Mouse (Mus musculus): ENCODE results near the gene Lect2.

The Lect2 gene

DNA sequence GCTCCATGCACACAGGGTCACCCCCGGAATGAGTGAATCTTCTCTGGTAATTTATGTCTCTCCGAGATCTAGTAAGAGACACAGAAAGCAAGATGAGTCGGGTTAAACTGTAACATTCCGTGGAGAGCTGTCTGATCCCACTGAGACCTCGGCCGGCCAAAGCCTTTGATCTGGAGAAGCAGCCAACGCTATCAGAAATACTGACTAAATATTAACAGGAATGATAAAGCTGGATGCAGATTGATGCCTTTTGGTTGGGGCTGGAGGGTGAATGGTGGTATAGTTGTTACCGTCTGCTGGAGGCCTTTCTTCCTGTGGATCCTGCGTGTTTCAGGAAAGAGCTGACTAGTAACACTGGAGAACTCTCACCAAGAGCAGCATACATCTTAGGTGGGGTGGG, at the start of gene Lect2:
Gene Lect2 (minus strand): TSS at position 102 of the 400 bp plus-strand sequence.
- DNase-seq (ENCODE audit: low spot score), result no peak

DNA sequence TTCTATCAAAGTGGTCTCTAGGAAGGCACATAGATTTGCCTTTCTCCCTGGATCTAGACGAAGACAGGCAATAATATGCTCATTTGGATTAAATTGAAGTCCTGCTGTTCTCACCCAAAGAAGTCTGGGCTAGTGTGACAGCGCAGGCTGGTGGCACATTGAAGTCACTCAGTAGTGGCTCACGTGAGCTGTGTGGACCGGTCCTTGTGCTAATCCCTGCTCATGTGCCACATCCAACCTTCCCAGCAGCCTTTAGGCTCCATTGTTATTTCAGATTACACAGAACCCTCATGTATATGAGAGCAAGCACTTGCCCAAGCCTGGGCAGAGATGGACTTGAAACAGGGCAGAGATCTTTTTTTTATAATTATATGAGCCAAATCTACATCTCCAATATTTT, 49.0 kb upstream of the Lect2 start:
- DNase-seq (ENCODE audit: low spot score), result no peak

DNA sequence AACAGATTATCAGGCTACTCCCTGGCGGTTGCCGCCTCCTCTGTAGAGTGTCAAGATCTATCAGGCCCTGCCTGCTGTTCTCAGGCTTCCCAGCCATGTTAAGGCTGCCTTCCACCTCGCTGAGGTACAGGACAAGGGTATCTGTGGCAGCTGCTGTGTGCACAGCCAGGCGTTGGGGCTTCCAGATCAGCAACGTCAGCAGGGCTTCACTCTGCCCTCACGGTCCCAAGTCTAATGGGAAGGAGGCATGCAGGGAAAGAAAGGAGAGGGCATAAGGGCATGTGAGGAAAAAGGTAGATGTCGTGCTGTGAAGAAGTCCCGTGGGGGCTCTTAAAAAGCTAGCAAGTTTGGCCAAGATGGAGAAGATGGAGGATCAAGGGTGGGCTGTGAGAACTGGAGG, 46.9 kb upstream of the Lect2 start:
- DNase-seq (ENCODE audit: low spot score), result no peak

DNA sequence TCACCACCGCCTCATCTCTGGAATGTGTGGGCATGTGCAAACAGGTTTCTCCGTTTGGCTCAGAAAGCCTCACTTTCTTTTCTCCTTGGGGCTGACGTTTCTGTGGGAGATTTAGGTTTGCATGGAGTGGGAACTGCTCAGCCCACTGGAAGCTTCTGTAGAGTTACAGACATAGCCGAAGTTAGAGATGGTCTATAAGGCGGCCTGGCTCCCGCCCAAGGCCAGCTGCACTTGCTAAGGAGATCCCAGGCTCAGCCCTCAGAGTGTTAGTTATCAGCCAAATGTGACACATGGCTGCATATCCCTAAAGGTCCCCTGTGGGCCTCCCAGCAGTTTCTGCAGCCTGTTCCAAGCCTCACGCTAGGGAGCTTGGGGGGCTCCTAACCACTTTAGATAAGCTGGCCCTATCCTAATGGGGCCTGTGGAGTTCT, 45.7 kb upstream of the Lect2 start:
- DNase-seq (ENCODE audit: low spot score), result no peak

DNA sequence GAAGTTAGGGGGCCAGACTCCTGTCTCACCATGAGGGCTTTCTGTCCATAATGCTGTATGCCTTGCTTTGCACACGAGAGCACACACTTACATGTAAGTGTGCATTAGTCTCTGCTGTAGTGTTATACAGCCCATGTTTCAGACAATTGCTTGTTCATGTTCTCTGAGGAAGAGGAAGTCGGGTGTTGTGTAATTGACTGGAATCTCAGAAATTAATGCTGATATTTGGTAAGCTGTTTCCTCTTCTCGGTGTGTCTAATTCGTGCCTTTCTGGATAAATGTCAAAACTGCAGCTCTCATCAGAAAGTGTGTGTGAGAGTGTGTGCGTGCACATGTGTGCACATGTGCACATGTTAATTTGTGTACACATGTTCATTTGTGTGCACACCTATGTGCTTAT, 44.9 kb upstream of the Lect2 start:
- DNase-seq (ENCODE audit: low spot score), result no peak

DNA sequence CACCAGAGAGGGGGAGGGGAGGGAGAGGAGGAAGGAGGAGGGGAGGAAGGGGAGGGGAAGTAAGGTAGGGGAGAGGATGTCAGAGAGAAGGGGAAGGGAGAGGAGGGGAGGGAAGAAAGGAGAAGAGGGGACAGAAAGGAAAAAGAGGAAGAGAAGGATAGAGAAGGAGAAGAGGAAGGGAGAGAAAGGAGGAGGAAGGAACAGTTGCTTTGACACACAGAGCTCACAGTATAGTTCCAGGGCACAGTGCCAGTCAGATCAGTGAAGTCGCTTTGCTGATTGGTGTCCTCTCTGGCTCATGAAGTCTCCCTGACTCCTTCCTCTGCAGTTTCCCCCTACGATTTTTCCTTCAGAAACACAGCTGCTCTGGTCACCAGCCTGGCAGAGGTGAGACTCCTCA, 43.6 kb upstream of the Lect2 start:
- DNase-seq (ENCODE audit: low spot score), result no peak

DNA sequence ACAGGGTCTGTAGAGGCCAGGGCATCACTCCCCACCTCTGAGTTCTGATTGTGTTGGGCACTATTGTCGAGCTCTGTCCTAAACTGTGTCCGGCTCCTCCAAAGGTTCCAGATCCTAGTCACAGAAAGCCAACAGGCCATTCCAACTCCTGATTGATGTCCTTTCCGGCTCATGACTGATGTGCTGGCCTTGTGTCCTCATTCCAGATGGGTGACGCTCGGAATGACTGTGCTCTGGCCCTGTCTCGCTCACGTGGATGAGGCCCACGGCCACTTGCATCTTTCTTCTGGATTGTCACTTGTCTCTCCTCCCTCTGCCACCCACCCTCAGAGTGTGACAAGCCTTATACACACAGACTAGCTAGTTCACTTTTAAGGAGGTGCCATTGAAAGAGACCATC, 42.9 kb upstream of the Lect2 start:
- DNase-seq (ENCODE audit: low spot score), result no peak

DNA sequence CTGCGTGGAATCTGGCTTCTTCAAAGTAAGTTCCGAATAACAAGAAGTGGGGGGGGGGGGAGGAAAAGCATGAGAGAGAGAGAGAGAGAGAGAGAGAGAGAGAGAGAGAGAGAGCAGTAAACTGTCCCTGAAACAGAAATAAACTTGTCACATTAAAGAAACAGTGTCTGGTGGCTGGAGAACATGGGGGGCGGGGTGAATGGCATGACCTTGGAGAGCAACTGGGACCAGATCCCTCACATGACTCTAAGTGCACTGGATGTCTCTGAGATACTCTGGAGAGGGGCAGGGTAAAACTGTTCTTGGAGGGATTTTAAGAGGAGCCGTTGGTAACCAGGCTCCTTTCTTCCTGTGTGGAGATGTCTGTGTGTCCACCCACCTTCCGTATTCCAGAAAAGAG, 41.9 kb upstream of the Lect2 start:
- DNase-seq (ENCODE audit: low spot score), result no peak

DNA sequence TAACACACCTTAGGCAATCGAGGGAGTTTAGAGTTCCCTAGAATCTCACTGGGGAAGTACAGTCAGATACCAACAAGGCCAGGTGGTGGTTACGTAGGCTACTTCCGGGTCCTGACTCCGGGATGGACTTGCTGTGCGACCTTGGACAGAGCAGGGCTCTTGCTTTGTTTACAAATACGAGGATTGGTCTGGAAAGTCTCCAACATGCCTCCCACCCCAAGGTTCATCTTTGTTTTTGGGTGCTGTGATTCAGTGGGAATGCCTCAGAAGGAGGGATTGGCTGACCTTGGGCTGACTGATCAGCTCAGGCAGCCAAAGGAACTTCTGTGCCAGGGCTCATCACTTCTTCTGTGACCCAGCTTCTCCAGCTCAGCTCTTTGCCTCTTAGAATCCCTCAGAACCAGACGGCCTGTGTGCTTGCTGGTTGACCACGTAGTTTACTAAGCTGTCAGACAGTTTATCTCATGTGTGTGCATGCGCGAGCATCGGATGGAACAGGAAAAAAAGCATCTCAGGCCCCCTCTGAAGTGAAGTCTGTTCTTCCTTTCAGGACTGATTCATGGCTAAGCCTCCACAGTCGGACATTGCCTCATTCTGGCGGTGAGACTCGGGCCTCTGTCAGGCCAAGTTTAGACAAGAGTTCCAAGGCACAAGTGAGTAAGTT, 40.3 kb upstream of the Lect2 start:
- DNase-seq (ENCODE audit: low spot score), result no peak

DNA sequence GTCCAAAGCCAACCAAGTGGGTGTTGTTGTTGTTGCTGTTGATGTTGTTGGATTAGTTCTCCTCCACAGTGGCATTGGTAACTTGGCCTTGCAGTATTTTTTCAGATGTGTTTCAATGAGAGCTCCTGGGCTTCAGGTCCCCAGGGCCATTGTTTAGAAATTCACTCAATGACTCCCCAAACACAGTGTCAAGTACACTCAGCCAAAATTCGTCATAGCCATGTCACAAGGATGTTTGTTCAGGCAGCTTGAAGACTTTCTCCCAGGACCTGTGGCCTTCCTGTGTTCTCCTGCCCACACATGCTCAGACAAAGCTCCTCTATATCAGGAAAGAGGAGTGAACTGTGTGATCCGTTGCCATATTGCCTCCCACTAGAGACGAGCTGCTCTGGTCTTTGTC, 37.7 kb upstream of the Lect2 start:
- no peak for DNase-seq (ENCODE audit: low spot score)

DNA sequence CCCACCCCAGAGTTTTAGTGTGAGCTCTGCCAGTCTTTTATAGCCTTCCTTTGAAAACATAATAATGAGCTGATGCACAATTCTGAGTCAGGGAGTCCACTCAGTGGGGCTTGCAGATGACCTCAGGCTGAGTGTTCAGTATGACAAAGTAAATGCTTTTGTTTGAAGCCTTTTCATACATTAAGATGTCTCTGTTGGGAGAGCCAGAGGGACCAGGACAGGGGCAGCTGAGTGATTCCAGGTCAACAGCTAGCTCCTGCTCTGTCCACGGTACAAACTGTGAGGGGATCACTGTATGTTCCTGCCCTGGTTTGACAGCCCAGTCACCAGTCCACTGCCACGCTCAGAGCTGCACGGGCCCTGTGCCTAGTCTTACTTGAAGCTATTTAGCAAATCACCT, 34.4 kb upstream of the Lect2 start:
- DNase-seq (ENCODE audit: low spot score), result no peak

DNA sequence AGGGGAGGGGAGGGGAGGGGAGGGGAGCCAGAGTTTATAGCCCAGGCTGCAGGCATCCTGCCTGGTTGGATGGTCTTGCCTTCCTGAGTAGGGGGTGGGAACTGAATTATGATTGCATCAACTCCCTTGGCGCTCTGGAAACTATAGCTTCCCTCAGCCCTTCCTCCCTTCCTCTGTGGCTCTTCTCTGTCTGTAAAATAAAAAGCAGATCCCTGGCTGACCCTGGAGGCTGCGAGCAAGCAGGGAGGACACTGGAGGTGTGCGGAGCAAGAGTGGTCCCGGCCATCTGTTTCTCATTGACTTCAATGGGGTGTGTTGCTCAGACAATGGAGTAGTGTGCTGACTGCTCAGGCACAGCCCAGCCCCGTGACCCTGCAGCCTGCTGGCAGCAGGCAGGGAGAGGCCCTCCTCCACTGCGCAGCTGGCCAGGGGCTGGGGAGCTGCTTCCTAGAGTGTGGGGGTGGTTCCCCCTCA, 33.7 kb upstream of the Lect2 start:
- DNase-seq (ENCODE audit: low spot score), result peak; percentile 59

DNA sequence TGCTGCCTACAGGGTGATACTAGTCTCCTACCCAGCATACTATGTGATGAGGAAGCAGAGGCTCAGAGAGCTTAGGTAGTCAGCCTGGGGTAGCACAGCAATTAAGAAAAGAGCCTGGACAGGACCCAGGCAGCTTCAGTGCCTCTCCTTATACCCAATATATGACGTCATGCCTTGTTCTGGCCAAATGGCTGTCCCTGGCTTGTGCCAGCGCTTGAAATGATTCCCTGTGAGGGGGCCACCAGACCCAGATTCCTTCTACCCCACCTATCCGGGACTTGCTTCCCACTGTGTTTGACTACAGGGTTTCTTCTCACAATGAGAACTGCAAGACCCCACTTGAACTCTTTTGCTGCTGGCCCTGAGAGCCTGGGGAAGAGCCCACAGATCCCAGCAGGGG, 33.2 kb upstream of the Lect2 start:
- DNase-seq (ENCODE audit: low spot score), result no peak

DNA sequence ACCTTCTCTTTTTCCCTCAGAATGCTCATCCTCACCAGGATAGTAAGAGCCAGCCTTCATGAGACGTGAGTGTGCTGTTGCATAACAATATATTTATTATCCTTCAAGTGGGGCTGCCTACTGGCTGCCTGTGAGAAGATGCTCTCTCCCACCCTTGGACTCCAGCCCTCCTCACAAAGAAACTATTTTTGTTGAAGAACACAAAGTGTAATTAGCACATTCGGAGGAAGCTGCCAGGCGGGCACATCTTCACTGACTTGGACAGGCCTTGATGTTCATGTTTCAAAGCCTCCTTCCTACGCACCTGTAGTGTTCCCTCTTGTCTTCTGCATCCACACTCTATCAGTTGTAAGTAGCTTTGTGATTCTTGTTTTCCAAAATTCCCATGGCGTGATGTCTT, 32.1 kb upstream of the Lect2 start:
- DNase-seq (ENCODE audit: low spot score), result no peak

DNA sequence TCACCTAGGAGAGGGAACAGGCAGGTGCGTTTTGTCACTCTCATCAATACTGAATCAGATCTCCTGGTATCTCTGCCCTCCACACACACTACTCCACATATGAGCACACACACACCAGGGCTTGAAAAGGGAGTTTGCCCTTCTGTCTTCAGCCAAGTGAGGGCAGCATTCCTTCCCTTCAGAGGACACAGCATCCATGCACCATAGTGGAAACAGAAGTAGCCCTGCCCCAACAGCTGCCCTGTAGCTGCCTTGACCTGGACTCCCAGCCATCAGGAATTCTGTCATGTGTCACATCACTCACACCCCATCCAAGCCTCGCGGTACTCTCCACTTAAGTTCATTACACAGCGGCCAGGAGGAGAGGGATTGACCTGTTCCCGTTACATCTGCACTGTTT, 29.8 kb upstream of the Lect2 start:
- DNase-seq (ENCODE audit: low spot score), result no peak

DNA sequence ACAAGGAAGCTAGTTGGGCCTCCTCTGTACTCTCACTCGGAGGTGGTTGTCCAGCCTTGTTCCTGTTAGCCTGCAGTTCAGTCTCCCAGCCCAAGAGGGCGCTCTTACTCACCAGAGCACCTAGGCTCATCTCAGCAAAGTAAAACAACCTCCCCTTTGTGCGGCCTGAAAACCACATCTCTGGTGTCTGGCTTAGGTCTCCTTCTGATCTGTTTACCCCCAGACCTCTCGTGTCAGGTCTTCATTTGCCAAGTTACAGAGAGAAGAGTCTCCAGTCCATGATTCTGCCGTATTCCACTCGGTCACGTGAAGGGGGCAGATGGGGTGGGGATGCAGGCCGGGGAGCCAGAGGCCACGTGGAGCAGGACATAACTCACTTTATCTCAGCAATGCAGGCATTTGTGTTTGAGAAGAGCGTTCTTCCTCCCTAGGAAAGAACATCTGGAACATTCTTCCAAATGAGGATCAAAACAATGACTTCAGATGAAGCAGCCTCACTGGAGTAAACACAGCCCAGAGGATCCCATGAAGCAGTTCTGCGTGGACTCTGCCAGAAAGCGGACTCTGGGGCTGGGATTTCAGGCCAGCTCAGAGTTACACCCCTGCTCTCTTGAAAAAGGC, 27.5 kb upstream of the Lect2 start:
- peak; percentile 54 for DNase-seq (ENCODE audit: low spot score)

DNA sequence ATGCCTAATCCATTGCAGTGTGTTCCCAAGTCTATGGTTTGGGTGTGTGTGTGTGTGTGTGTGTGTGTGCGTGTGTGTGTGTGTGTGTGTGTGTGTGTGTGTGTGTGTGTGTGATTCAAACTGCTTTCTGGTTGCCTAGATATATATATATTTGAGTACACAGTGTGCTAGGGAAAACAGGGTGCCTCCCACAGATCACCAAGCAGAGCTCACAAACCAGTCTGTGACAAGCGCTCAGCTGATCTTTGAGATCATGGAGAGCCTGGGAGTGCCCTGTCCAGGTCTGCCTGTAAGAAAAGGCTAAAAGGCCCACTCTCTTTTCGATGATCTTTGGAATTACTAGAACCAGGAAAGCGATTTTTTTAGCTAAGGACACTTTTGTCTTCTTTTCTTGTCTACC, 26.8 kb upstream of the Lect2 start:
- DNase-seq (ENCODE audit: low spot score), result no peak

DNA sequence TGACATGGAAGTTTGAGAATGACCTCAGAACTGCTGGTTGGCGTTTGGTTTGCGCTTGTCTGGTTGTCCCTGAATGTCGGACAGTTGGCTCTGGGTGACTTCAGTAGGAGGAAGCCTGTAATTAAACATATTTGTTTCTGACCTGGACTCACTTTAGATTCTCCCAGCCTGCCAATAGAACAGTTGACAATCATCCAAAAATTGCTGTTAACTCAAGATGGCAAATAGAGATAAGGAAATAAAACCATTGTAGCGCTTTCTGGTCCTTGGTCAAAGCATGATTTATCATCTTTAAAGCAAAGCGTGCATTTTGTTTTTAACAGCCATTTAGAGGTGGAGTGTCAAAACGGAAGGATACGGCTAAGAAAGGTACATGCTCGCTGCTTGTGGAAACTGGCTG, 23.3 kb upstream of the Lect2 start:
- no peak for DNase-seq (ENCODE audit: low spot score)

DNA sequence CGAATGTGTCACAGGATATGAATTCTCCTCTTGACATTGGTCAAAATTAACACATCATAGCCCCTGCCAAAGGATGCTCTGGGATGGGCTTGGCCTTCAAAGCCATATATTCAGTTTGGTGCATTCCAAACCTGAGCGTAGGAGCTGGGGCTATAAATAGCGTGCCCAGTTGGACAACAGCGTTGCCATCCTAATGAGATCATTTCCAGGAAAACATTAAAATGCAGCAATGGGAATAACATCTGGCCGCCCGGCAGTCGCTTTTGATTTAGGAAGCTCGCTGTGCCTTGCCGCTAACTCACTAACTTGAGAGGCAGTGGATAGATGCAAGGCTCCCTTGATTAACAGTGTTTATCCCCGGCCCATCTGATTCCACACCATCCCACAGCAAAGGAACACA, 18.0 kb upstream of the Lect2 start:
- no peak for DNase-seq (ENCODE audit: low spot score)

DNA sequence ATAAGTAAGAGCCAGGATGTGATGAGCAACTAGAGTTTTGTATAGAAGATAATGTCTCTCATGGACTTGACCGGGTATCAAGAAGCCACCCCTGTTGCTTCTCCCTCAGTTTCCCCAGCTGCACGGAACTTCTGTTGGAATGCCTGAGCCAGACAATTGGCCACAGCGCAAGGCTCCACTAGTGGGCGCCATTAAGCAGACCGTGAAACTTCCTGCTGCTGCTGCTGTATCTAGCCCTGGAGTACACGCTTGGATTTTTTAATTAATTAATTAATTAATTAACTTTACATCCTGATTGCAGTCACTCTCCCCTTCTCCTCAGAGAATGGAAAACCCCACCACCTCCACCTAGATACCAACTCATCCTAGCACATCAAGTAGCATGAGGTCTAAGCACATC, 14.8 kb upstream of the Lect2 start:
- no peak for DNase-seq (ENCODE audit: low spot score)

DNA sequence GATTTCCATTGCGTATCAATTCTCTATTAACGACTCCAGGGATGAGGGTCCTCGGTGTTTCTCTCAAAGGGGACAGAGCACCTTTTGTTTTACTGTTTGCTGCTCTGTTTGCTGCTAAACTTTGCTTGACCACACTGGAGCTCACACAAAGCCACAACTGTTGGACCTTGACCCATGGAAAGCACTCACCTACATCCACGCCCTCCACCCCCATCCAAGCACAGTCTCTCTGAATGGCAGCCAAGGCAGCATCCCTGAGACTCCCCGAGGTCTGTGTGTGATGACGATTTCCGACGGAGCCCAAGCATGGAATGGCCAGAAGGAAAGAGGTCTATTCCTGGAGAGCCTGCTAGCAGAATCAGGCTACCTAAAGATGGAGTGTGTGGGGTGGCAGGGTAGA, 12.8 kb upstream of the Lect2 start:
- no peak for DNase-seq (ENCODE audit: low spot score)

DNA sequence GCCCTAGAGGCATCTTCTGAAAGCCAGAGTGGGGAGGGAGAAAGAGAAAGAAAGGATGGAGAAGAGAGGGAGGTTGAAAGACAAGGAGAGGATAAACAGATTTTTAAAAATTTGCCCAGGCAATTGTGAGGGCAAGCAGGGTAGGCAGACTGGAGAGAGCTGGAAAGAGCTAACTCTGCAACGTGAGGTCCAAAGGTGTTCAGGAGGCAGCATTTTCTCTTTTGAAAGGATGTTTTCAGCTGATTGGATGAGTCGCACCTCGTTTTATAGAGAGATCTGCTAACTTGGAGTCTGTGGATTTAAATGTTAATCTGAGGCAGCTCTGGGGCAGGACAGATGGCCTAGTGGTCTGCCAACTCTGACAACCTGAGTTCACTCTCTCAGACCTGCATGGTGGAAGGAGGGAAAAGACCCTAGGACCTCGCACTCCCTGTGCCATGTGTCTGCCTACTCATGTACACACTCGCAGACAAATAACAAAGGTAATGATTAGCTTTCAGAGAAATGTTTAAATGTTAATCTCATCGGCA, 11.6 kb upstream of the Lect2 start:
- DNase-seq (ENCODE audit: low spot score), result no peak

DNA sequence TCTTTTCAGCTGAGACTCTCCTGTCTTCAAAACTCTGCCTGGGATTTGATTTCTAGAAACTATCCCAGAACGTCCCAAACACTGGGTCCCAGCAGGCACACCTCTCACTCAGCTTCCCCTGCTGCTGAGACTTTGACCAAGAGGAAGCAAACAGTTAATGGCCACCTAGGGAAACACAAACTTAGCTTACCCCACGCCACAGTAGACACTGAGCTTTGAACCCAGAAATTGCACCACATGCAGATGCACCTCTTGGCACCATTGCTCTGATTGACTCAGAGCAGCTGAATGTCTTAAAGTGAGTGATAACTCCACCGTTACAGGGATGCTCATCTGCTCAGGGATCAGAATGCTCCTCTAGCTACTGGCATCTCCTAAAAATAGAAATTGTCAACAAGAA, 10.5 kb upstream of the Lect2 start:
- DNase-seq (ENCODE audit: low spot score), result no peak

DNA sequence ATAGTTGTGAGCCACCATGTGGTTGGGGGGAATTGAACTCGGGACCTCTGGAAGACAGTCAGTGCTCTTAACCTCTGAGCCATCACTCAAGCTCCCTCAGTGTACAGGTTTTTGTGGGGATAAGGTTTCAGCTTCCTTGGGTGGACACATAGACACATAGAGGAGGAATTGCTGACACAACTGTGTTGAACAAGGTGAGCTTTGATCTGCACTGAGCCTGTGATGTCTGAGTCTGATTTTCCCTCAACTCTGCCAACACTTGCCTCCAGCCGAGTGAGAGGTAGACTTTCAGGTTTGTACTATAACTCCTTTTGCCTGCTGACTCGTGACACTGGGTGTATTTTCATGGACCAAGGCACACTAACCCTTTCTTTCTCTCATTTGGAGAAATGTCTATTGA, 8.4 kb upstream of the Lect2 start:
- no peak for DNase-seq (ENCODE audit: low spot score)
